Mouse (Mus musculus) c-Kit-positive CD71-positive TER-119-positive erythroid progenitor cells, embryonic 14.5 days (primary cell): ENCODE measurements around the gene Olfr969.
"Not testable (repeated sequence)": the region's sequence is repeated elsewhere in the genome, so short reads cannot be mapped to it uniquely, and the experiment has no call there.

Experiments
- DNase-seq: peaks from one replicate; pipeline ENCODE4 v3.0.0-alpha.2; 2013; ENCODE audit warnings: low spot score

Gene Olfr969

DNA sequence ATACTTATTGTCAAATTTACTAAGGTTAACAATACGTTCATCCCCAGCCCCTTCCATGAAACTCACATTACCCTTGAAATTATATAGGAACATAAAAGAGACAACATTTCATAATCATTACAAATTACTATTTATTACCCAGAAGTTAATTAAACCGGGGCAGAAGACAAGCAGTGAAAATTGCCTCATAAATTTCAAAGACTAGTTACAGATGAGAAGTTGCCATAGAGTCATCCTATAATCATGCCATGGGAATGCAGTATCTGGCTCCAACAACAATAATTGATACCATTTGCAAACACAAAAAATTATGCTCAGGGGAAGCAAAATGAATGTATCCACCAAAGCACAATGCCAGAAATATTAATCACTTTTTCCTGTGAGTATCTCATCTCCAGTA is at the start of gene Olfr969:
TSS of gene Olfr969 (plus strand) at position 388 of the 400 bp plus-strand sequence.
- no peak for DNase-seq

DNA sequence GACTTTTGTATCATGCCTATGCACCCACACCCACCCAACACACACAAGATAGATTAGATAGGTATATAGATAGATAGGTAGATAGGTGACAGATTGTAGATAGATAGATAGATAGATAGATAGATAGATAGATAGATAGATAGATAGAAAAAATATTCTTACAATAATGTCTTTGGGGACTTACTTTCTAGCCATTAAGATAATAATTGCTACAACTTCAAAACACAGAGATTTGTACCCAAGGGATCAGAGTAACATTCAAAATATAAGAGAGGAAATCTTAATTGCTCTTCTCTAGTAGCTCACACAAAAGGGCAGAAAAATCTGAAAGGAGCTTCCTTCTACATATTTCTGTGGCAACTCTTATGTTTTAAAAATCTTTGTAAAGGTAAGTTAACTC is 44.8 kb upstream of the Olfr969 start, which contains the start of gene Olfr967:
TSS of gene Olfr967 (plus strand) at position 301 of the 400 bp plus-strand sequence.
- DNase-seq = no peak

GRCm38 (mm10) chr9:39746428-39746827 is 44.3 kb upstream of the Olfr969 start:
- no peak for DNase-seq

DNA sequence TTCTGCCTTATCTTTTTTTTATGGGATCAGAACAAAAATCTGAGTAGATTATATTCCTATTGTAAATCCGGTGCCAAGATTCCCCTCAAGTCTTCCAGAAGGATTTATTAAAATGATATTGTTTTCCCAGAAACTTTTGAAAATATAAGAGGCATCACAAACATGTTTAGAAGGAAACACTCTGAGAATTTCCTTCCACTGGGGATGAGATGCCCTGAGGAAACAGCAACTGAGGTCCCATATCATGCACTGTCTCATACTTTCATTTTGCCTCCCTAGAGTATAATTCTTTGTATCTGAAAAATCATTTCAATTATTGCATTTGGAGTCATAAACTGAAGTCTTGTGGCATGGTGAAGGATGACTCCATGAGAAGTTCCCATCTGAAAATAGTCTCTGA is 7.6 kb upstream of the Olfr969 start, which contains the start of gene Olfr968:
TSS of gene Olfr968 (minus strand) at position 101 of the 400 bp plus-strand sequence.
- DNase-seq = no peak

DNA sequence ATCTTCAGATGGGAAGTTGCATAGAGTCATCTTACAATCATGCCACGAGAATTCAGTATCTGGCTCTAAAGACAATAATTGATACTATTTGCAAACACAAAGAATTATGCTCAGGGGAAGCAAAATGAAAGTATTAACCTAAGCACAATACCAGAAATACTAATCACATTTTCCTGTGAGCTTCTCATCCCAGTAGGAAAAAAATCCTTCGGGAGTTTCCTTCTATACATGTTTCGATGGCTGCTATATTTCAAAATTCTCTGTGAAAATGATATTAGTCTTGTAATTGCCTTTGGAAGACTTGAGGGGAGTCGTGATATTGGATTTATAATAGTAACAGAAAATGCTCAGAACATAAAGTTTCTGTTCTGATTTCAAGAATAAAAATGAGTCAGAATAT is 17.8 kb downstream of the Olfr969 start, which contains the start of gene Olfr970:
TSS of gene Olfr970 (plus strand) at position 301 of the 400 bp plus-strand sequence.
- DNase-seq = no peak

GRCm38 (mm10) chr9:39836576-39836975 is 45.8 kb downstream of the Olfr969 start, which contains the start of gene Olfr971:
Gene Olfr971 (plus strand): TSS chr9:39836876.
- not testable (repeated sequence) for DNase-seq
